Comparison of ENCODE assay signal across 23 mouse cellular contexts in genomic region chr13:59779744-59780264, GRCm38 (mm10). TPM values are rescaled to one million over a fixed set of nuclear protein-coding genes. Genes with fewer than 3 reads are reported as not detected.
A peak's percentile ranks its signal among the peaks of the same experiment; 100 is the strongest.
DNase-seq lines count a peak whose midpoint lies in the region; ATAC-seq and TF ChIP-seq lines count a peak whose summit lies in the region.
"Not testable (repeated sequence)": the region's sequence is repeated elsewhere in the genome, so short reads cannot be mapped to it uniquely, and the experiment has no call there.
"Had no signal": no experiment of that assay in that cellular context is flagged by ENCODE, and none has a peak within 500 bp of the region (broad histone marks: within the 10 kb centered on the region; RNA-seq: fewer than 3 reads in every experiment).

No protein-coding gene starts in this region.

- not testable (repeated sequence) for ATAC-seq in liver, embryonic 14.5 days (ENCODE audit: insufficient read depth); midbrain, embryonic 11.5 days (ENCODE audit: low FRiP score); stomach, postnatal 0 days (ENCODE audit: low FRiP score, low TSS enrichment)

- TF ChIP-seq CTCF in CH12.LX (conservative IDR thresholded peaks at IDR 0.05 in 1 of 2, IDR thresholded peaks at IDR 0.05 in 1 of 2; ENCODE audit: low read depth in 2 of 2, low read length in 2 of 2), result peak in 1 of 2 experiments; percentile 35; a peak in 2 of 4 replicates
- peak; percentile 60 for TF ChIP-seq CTCF in heart, adult 2 months (IDR thresholded peaks at IDR 0.05)
- TF ChIP-seq CTCF in kidney, adult 2 months (conservative IDR thresholded peaks at IDR 0.05; ENCODE audit: insufficient read depth, insufficient read length, low read depth, low read length), result 0 out of 2 replicates have a peak, but pooled peaks have one; percentile 13
- peak; percentile 46; the same call in 1 of the 2 replicates for TF ChIP-seq CTCF in liver, embryonic 14.5 days (IDR thresholded peaks at IDR 0.05; ENCODE audit: low read depth)
- peak; percentile 48 for TF ChIP-seq CTCF in stomach, postnatal 0 days (IDR thresholded peaks at IDR 0.05; ENCODE audit: low read depth)

- DNase-seq in B cell, adult 2 months, result peak; percentile 16 to 25
- not testable (repeated sequence) for DNase-seq in CH12.LX (ENCODE audit: extremely low read depth); heart, adult 2 months; kidney, adult 2 months; liver, embryonic 14.5 days (ENCODE audit: low read depth in 3 of 3, low spot score in 3 of 3); stomach, postnatal 0 days (ENCODE audit: low spot score)
- DNase-seq in NIH3T3 (ENCODE audit: low read depth), result peak; percentile 9
- peak; percentile 78 for DNase-seq in midbrain, embryonic 11.5 days (ENCODE audit: low spot score, missing footprints)

- H3K9me3 ChIP-seq in CH12.LX (replicated peaks; ENCODE audit: low read length); liver, embryonic 14.5 days (ENCODE audit: control insufficient read depth, low read length); midbrain, embryonic 11.5 days (ENCODE audit: control insufficient read depth, low read length); stomach, postnatal 0 days (ENCODE audit: control insufficient read depth, low read length): not testable (repeated sequence)

- TF ChIP-seq POLR2A in CH12.LX (IDR thresholded peaks at IDR 0.05; ENCODE audit: low read depth, low read length); heart, adult 2 months (IDR thresholded peaks at IDR 0.05; ENCODE audit: insufficient read depth, low read depth, low read length); kidney, adult 2 months (IDR thresholded peaks at IDR 0.05; ENCODE audit: low read depth, low read length): not testable (repeated sequence)

- 93% methylated on average over 1 of the region's 1 CpGs for WGBS in heart, adult 2 months
- WGBS in kidney, adult 2 months, result 98% methylated on average over 1 of the region's 1 CpGs
- 97% methylated on average over 1 of the region's 1 CpGs for WGBS in liver, embryonic 14.5 days (ENCODE audit: insufficient replicate concordance)
- 94% methylated on average over 1 of the region's 1 CpGs for WGBS in midbrain, embryonic 11.5 days
- 100% methylated on average over 1 of the region's 1 CpGs for WGBS in stomach, postnatal 0 days

- dilution Hi-C loops in CH12.LX (cut with MboI; ENCODE audit: extremely low pct_ligation_motif_present, extremely low pct_unique_long_range_greater_than_20kb, low sequenced_read_pairs), result not testable (repeated sequence)

- H3K4me1 ChIP-seq in CH12.LX (ENCODE audit: control insufficient read depth in 1 of 2, insufficient read depth in 2 of 2); heart, adult 2 months (ENCODE audit: control insufficient read depth, insufficient read depth, low read length); kidney, adult 2 months (ENCODE audit: control insufficient read depth, insufficient read depth, low read length); liver, embryonic 14.5 days (replicated peaks; ENCODE audit: control insufficient read depth in 2 of 2, insufficient read depth in 2 of 2, low read length in 1 of 2); midbrain, embryonic 11.5 days (ENCODE audit: control insufficient read depth, insufficient read depth, low read length); stomach, postnatal 0 days (replicated peaks; ENCODE audit: control insufficient read depth, insufficient read depth): not testable (repeated sequence)

- H3K27me3 ChIP-seq in CH12.LX (replicated peaks); heart, adult 2 months (ENCODE audit: control insufficient read depth, insufficient read depth, low read length); kidney, adult 2 months (replicated peaks; ENCODE audit: control insufficient read depth, insufficient read depth, low read length); liver, embryonic 14.5 days (ENCODE audit: control insufficient read depth, insufficient read depth, low read length); midbrain, embryonic 11.5 days (ENCODE audit: control insufficient read depth, insufficient read depth, low read length); stomach, postnatal 0 days (ENCODE audit: control insufficient read depth, insufficient read depth, low read length): not testable (repeated sequence)

- not testable (repeated sequence) for TF ChIP-seq RAD21 in CH12.LX (IDR thresholded peaks at IDR 0.05; ENCODE audit: low read depth, low read length)

- not testable (repeated sequence) for H3K27ac ChIP-seq in CH12.LX (ENCODE audit: insufficient read depth, low read depth); heart, adult 2 months; kidney, adult 2 months (ENCODE audit: insufficient read depth, low read depth, low read length); liver, embryonic 14.5 days; midbrain, embryonic 11.5 days (ENCODE audit: low read depth, low read length); stomach, postnatal 0 days (replicated peaks)

- not testable (repeated sequence) for H3K9ac ChIP-seq in CH12.LX (ENCODE audit: insufficient read depth, low read depth); heart, adult 2 months (ENCODE audit: low read depth, low read length); liver, embryonic 14.5 days (replicated peaks); midbrain, embryonic 11.5 days (ENCODE audit: low read length); stomach, postnatal 0 days (ENCODE audit: low read length)

- not testable (repeated sequence) for H3K4me2 ChIP-seq in CH12.LX (ENCODE audit: insufficient read depth, low read depth, poor library complexity, severe bottlenecking); liver, embryonic 14.5 days (ENCODE audit: low read depth); midbrain, embryonic 11.5 days; stomach, postnatal 0 days (replicated peaks; ENCODE audit: low read depth)

- intact Hi-C loops in heart, adult 2 months (cut with DNase I), result loop anchor here (2.0 kb wide), 1 partner anchor 33 kb away; no protein-coding TSS in a partner anchor

- H3K4me3 ChIP-seq in CH12.LX (replicated peaks in 1 of 3; ENCODE audit: low read depth in 2 of 3, low read length in 2 of 3, poor library complexity in 1 of 3); heart, adult 2 months; kidney, adult 2 months (ENCODE audit: insufficient read depth, low read depth, low read length); liver, embryonic 14.5 days (ENCODE audit: insufficient read depth in 1 of 2, low read depth in 2 of 2, low read length in 2 of 2); midbrain, embryonic 11.5 days (ENCODE audit: low read depth, low read length); stomach, postnatal 0 days (ENCODE audit: low read depth, low read length): not testable (repeated sequence)

- in situ Hi-C loops in CH12.LX (cut with MboI; ENCODE audit: low pct_ligation_motif_present, low pct_unique_long_range_greater_than_20kb, low sequenced_read_pairs), result not testable (repeated sequence)

- not testable (repeated sequence) for TF ChIP-seq EP300 in CH12.LX (IDR thresholded peaks at IDR 0.05; ENCODE audit: low read length); heart, adult 2 months (IDR thresholded peaks at IDR 0.05; ENCODE audit: insufficient read depth, low read depth, low read length); liver, embryonic 14.5 days (IDR thresholded peaks at IDR 0.05; ENCODE audit: low read depth); stomach, postnatal 0 days (optimal IDR thresholded peaks at IDR 0.05)

- H3K36me3 ChIP-seq in CH12.LX (replicated peaks in 1 of 2; ENCODE audit: control insufficient read depth in 1 of 2, insufficient read depth in 1 of 2, low read length in 1 of 2), result peaks cover 84 to 93% of the 10 kb centered on the region in 2 experiments
- not testable (repeated sequence) for H3K36me3 ChIP-seq in heart, adult 2 months (ENCODE audit: control insufficient read depth, insufficient read depth, low read length); kidney, adult 2 months (ENCODE audit: control insufficient read depth, insufficient read depth, low read length)
- peaks cover 99% of the 10 kb centered on the region for H3K36me3 ChIP-seq in liver, embryonic 14.5 days (replicated peaks; ENCODE audit: control insufficient read depth, insufficient read depth, low read depth)
- peaks cover 40% of the 10 kb centered on the region for H3K36me3 ChIP-seq in midbrain, embryonic 11.5 days (ENCODE audit: control insufficient read depth, insufficient read depth, low read length)
- H3K36me3 ChIP-seq in stomach, postnatal 0 days (ENCODE audit: control insufficient read depth, insufficient read depth, low read length), result peaks cover 44% of the 10 kb centered on the region

- not testable (repeated sequence) for H3K79me2 ChIP-seq in CH12.LX (replicated peaks; ENCODE audit: control insufficient read depth, extremely low read depth, insufficient read depth, poor library complexity, severe bottlenecking); heart, adult 2 months (replicated peaks; ENCODE audit: control insufficient read depth, insufficient read depth, low read length)

RNA-seq across cellular contexts. Expression of gene Gm49354, which starts 2.2 kb away (rescaled TPM):
- total RNA-seq in CH12.LX (2012; rRNA removed) (not detected in 2 replicates), CH12.LX (2014; rRNA removed) (not detected in 2 replicates)
- 4.5 TPM in 1 of 2 replicates, not detected in the other for polyA plus RNA-seq in CH12.LX (2012; ENCODE audit: insufficient read length, low read depth)
- total RNA-seq in heart, adult 2 months (2021), result not detected
- polyA plus RNA-seq in heart, adult 2 months (2012; rRNA removed), result not detected in 2 replicates
- polyA plus RNA-seq in kidney, adult 2 months (2012; rRNA removed), result not detected in 2 replicates
- 0.35 TPM in 1 of 2 replicates, not detected in the other for polyA plus RNA-seq in liver, embryonic 14.5 days (2012; rRNA removed)
- not detected in 2 replicates for polyA plus RNA-seq in liver, embryonic 14.5 days (2014; fragmentation: Nextera tagmentation; extraction: Ambion mirVana)
- polyA plus RNA-seq in midbrain, embryonic 11.5 days (2014; fragmentation: Nextera tagmentation; extraction: Ambion mirVana), result not detected in 2 replicates
- polyA plus RNA-seq in stomach, postnatal 0 days (2015; fragmentation: Nextera tagmentation; extraction: Ambion mirVana), result not detected in 2 replicates
- total RNA-seq: adrenal gland, adult 8-10 months; adrenal gland, postnatal 36 days; gastrocnemius, adult 8-10 months; gastrocnemius, postnatal 36 days; heart, postnatal 10 days; heart, postnatal 4 days had no signal
- polyA plus RNA-seq: cerebellum, adult 2 months; embryonic facial prominence, embryonic 10.5 days; embryonic facial prominence, embryonic 14.5 days; forebrain, embryonic 13.5 days; heart, embryonic 10.5 days; heart, embryonic 14.5 days; hindbrain, embryonic 12.5 days; hindbrain, embryonic 16.5 days; intestine, embryonic 15.5 days had no signal

RNA-seq across cellular contexts. Expression of gene Isca1, which starts 10.2 kb away (rescaled TPM):
- total RNA-seq in CH12.LX (2012; rRNA removed), result 15.8 and 19.6 TPM in 2 replicates
- total RNA-seq in CH12.LX (2014; rRNA removed), result 17.6 and 18.4 TPM in 2 replicates
- polyA plus RNA-seq in CH12.LX (2012; ENCODE audit: insufficient read length, low read depth), result 33.2 and 41.0 TPM in 2 replicates
- total RNA-seq in heart, adult 2 months (2021), result 100 to 1,000 TPM; 233 to 239 TPM
- polyA plus RNA-seq in heart, adult 2 months (2012; rRNA removed), result 326 and 509 TPM in 2 replicates
- polyA plus RNA-seq in kidney, adult 2 months (2012; rRNA removed), result 164 and 171 TPM in 2 replicates
- 120 and 138 TPM in 2 replicates for polyA plus RNA-seq in liver, embryonic 14.5 days (2012; rRNA removed)
- polyA plus RNA-seq in liver, embryonic 14.5 days (2014; fragmentation: Nextera tagmentation; extraction: Ambion mirVana), result 252 and 281 TPM in 2 replicates
- 131 and 146 TPM in 2 replicates for polyA plus RNA-seq in midbrain, embryonic 11.5 days (2014; fragmentation: Nextera tagmentation; extraction: Ambion mirVana)
- 73.4 and 77.1 TPM in 2 replicates for polyA plus RNA-seq in stomach, postnatal 0 days (2015; fragmentation: Nextera tagmentation; extraction: Ambion mirVana)

RNA-seq across cellular contexts. Expression of gene 1700014D04Rik, which starts 33.3 kb away (rescaled TPM):
- total RNA-seq in CH12.LX (2012; rRNA removed) (not detected in 2 replicates), CH12.LX (2014; rRNA removed) (not detected in 2 replicates)
- polyA plus RNA-seq in CH12.LX (2012; ENCODE audit: insufficient read length, low read depth), result not detected in 2 replicates
- not detected for total RNA-seq in heart, adult 2 months (2021)
- 0.09 TPM in 1 of 2 replicates, not detected in the other for polyA plus RNA-seq in heart, adult 2 months (2012; rRNA removed)
- polyA plus RNA-seq in kidney, adult 2 months (2012; rRNA removed), result 0.09 TPM in 1 of 2 replicates, not detected in the other
- polyA plus RNA-seq in liver, embryonic 14.5 days (2012; rRNA removed), result 0.02 and 0.03 TPM in 2 replicates
- polyA plus RNA-seq in liver, embryonic 14.5 days (2014; fragmentation: Nextera tagmentation; extraction: Ambion mirVana), result 0.03 and 0.33 TPM in 2 replicates
- polyA plus RNA-seq in midbrain, embryonic 11.5 days (2014; fragmentation: Nextera tagmentation; extraction: Ambion mirVana), result 0.19 and 0.34 TPM in 2 replicates
- polyA plus RNA-seq in stomach, postnatal 0 days (2015; fragmentation: Nextera tagmentation; extraction: Ambion mirVana), result 0.02 TPM in 1 of 2 replicates, not detected in the other
- total RNA-seq: gastrocnemius, postnatal 36 days had no signal
- polyA plus RNA-seq: embryonic facial prominence, embryonic 14.5 days; forebrain, embryonic 13.5 days; heart, embryonic 10.5 days; heart, embryonic 14.5 days; hindbrain, embryonic 12.5 days; intestine, embryonic 15.5 days had no signal

RNA-seq across cellular contexts. Expression of gene Tut7, which starts 43.1 kb away (rescaled TPM):
- total RNA-seq in CH12.LX (2012; rRNA removed) (17.9 and 18.1 TPM in 2 replicates), CH12.LX (2014; rRNA removed) (14.3 and 15.4 TPM in 2 replicates)
- polyA plus RNA-seq in CH12.LX (2012; ENCODE audit: insufficient read length, low read depth), result 21.5 and 21.6 TPM in 2 replicates
- total RNA-seq in heart, adult 2 months (2021), result 10 to 100 TPM; 41.6 to 45.1 TPM
- polyA plus RNA-seq in heart, adult 2 months (2012; rRNA removed), result 10.3 and 16.3 TPM in 2 replicates
- polyA plus RNA-seq in kidney, adult 2 months (2012; rRNA removed), result 14.5 and 14.6 TPM in 2 replicates
- 21.7 and 40.3 TPM in 2 replicates for polyA plus RNA-seq in liver, embryonic 14.5 days (2012; rRNA removed)
- 45.3 and 47.0 TPM in 2 replicates for polyA plus RNA-seq in liver, embryonic 14.5 days (2014; fragmentation: Nextera tagmentation; extraction: Ambion mirVana)
- 47.2 and 48.7 TPM in 2 replicates for polyA plus RNA-seq in midbrain, embryonic 11.5 days (2014; fragmentation: Nextera tagmentation; extraction: Ambion mirVana)
- 29.1 and 31.6 TPM in 2 replicates for polyA plus RNA-seq in stomach, postnatal 0 days (2015; fragmentation: Nextera tagmentation; extraction: Ambion mirVana)

RNA-seq across cellular contexts. Expression of gene Spata31d1d, which starts 48.3 kb away (rescaled TPM):
- total RNA-seq in CH12.LX (2012; rRNA removed), result not detected in 2 replicates
- total RNA-seq in CH12.LX (2014; rRNA removed), result not detected in 2 replicates
- polyA plus RNA-seq in CH12.LX (2012; ENCODE audit: insufficient read length, low read depth), result not detected in 2 replicates
- total RNA-seq in heart, adult 2 months (2021), result not detected
- 0.04 and 0.06 TPM in 2 replicates for polyA plus RNA-seq in heart, adult 2 months (2012; rRNA removed)
- 0.05 TPM in 1 of 2 replicates, not detected in the other for polyA plus RNA-seq in kidney, adult 2 months (2012; rRNA removed)
- 0.02 TPM in 1 of 2 replicates, not detected in the other for polyA plus RNA-seq in liver, embryonic 14.5 days (2012; rRNA removed)
- polyA plus RNA-seq in liver, embryonic 14.5 days (2014; fragmentation: Nextera tagmentation; extraction: Ambion mirVana), result 0.03 TPM in 1 of 2 replicates, not detected in the other
- not detected in 2 replicates for polyA plus RNA-seq in midbrain, embryonic 11.5 days (2014; fragmentation: Nextera tagmentation; extraction: Ambion mirVana)
- not detected in 2 replicates for polyA plus RNA-seq in stomach, postnatal 0 days (2015; fragmentation: Nextera tagmentation; extraction: Ambion mirVana)
- total RNA-seq: adrenal gland, adult 8-10 months; adrenal gland, postnatal 36 days; gastrocnemius, adult 8-10 months; gastrocnemius, postnatal 36 days; heart, postnatal 10 days; heart, postnatal 4 days had no signal
- polyA plus RNA-seq: embryonic facial prominence, embryonic 10.5 days; embryonic facial prominence, embryonic 14.5 days; forebrain, embryonic 13.5 days; heart, embryonic 10.5 days; heart, embryonic 14.5 days; hindbrain, embryonic 12.5 days; hindbrain, embryonic 16.5 days; intestine, embryonic 15.5 days had no signal
